Mouse (Mus musculus): ENCODE measurements around the gene Zfp39. TPM values are rescaled to one million over a fixed set of nuclear protein-coding genes. Genes with fewer than 3 reads are reported as not detected.

Gene Zfp39
- 12.8 TPM for polyA plus RNA-seq (2017; shearing (Covaris generic))

GRCm38 (mm10) chr11:58903511-58904409 lies at the start of gene Zfp39:
Gene Zfp39 (minus strand): TSS chr11:58904225.

DNA sequence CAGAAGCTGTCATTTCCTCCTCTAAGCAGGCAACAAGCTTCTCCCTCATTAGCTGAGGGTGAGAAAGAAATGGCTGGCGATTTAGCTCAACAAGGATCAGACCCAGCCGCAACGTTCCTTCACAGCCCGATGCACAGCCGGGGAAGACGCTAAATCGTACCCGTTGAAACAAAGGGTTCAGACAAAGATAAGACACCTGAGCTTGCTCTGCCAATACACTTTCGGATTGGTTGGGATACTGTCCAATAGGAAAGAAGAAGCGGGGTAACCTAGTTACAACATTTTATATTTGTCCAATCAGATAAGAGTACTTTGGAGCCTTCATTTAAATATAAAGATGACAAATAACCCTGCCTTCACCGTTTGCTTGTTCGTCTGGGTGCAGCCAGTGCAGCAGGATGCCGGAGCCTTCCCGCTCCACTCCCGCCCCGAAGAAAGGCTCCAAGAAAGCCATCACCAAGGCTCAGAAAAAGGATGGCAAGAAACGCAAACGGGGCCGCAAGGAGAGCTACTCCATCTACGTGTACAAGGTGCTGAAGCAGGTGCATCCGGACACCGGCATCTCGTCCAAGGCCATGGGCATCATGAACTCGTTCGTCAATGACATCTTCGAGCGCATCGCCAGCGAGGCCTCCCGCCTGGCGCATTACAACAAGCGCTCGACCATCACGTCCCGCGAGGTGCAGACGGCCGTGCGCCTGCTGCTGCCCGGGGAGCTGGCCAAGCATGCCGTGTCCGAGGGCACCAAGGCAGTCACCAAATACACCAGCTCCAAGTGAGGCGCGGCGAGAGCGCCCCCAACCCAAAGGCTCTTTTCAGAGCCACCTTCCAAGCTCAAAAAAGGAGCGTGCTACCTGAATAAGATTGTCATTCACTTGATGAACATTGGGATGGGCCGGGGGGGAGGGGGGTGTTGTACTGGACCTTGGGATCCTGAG lies 44.8 kb upstream of the Zfp39 start, which contains the start of gene Hist3h2ba:
TSS of gene Hist3h2ba (plus strand) at position 379 of the 938 bp plus-strand sequence.

DNA sequence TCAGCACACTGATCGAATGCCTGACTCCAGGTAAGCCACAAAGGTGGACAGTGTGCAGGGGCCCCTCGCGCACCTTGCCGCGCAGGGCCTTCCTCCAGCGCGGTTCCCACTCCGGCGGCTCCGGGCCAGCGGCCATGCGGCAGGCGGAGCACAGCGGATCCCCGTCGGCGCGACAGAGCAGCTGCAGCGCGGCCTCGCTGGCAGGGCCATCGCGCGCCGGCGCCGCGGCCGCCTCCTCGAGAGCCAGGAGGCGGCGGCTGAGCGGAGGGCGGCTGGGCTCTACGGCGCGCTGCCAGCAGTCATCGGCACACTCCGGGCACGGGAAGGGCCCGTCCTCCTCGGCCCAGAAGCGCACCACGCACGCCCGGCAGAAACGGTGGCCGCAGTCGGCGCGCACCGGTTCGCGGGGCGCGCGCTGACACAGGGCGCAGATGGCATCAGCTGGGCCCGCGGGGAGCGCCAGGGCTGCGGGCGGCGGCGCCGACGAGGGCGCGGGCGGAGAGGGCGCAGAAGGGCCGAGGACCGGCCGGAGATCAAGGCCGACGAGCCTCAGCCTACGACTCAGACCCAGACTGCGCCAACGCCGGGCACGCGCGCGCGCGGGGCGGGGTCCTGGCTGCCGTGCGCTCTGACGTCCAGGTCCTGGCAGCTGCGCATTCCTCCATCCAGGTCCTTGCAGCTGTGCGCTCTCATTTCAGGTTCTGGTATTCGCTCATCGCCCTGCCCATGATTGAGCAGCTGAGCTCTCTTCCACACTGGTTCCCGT lies 34.5 kb upstream of the Zfp39 start, which contains the start of gene Rnf187:
TSS of gene Rnf187 (minus strand) at position 595 of the 766 bp plus-strand sequence.

DNA sequence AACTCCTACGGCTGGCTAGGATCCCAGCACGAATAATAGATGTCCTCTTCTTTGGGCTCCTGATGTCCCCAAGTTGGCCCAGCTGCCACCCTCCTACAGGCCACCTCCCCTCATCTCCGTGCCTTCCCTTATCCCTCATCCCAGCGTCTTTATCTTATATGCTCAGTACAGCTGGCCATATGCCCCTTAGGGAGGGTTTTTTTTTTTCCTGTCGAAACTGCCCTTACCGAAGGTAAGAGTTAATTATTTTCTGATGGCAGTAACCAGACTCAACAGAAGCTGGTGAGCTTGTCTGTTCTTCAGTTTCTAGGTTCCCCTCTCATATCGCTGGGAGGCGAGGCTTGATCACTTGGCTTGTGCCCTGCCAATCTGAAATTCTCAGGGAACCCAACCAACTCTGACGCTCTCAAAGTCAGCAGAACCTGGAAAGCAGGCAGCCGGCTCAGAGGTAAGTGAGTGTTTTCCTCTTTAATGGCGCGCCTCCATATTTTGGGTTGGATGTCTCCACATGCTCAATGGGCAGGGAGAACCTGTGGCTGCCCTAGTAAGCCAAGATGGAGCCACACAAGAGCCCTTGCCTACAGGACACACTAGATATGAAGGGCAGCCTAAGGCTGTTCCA lies 13.8 kb upstream of the Zfp39 start, which contains the start of gene Btnl10:
TSS of gene Btnl10 (plus strand) at position 164 of the 622 bp plus-strand sequence.

GRCm38 (mm10) chr11:58867039-58867953 lies 36.7 kb downstream of the Zfp39 start, which contains the start of gene 2810021J22Rik:
Gene 2810021J22Rik (plus strand): TSS chr11:58867216.

DNA sequence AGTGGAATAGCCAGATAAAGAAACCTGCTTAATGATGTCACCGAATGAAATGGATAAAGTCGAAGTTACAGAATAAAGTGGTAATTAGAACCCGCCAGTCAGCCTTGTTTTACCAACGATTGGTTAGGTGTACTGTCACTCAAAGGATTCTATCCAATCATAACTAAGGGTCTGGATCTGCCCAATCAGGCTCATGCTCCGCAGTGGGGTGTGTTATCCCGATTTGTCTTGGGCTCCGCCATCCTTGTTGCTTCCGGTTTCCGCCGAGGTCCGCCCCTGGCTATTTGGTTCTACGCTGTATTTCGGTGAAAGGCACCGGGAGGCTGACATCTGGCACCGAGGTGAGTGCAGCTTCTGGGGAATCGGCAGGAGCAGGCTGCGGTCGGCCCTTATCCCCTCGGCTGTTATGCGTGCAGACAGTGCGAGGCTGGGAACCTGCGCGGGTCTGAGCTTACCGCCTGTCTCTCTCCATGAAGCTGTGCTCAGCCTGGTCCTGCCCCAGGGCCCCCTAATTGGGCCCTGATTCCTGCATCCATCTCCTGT lies 57.0 kb downstream of the Zfp39 start, which contains the start of gene Gm12258:
TSS of gene Gm12258 (plus strand) at position 240 of the 543 bp plus-strand sequence.

DNA sequence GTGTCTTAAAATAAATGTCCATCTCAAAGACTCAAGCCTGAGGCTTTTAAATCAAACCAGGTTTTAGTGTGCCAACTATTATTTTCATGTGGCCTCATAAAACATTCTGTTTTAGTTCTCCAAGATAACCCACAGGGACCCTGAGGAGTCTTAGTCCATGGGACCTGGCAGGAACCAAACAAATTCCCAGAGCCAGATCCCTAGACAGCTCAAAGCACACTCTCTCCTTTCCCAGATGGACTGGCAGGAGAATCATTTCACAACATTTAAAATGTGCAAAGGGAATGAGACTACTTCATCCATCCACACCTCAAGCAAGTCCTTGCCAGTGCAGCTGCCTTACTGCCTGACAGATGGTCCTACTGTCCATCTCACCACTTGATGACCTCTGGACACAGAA lies 65.1 kb downstream of the Zfp39 start, which contains the start of gene Olfr311:
TSS of gene Olfr311 (plus strand) at position 301 of the 400 bp plus-strand sequence.

Other genes starting within 250 kb of the Zfp39 start
- gene Olfr322, start 245.4 kb downstream of the Zfp39 start, polyA plus RNA-seq (2017; shearing (Covaris generic)): not detected
- not detected for gene Olfr320, start 223.1 kb downstream of the Zfp39 start, polyA plus RNA-seq (2017; shearing (Covaris generic))
- not detected for gene Olfr319, start 205.1 kb downstream of the Zfp39 start, polyA plus RNA-seq (2017; shearing (Covaris generic))
- gene Olfr318, start 180.2 kb downstream of the Zfp39 start, polyA plus RNA-seq (2017; shearing (Covaris generic)): 0.09 TPM
- gene Olfr317, start 165.0 kb downstream of the Zfp39 start, polyA plus RNA-seq (2017; shearing (Covaris generic)): not detected
- gene Olfr316, start 151.5 kb downstream of the Zfp39 start, polyA plus RNA-seq (2017; shearing (Covaris generic)): not detected
- gene Olfr315, start 131.0 kb downstream of the Zfp39 start, polyA plus RNA-seq (2017; shearing (Covaris generic)): not detected
- gene Olfr314, start 121.3 kb downstream of the Zfp39 start, polyA plus RNA-seq (2017; shearing (Covaris generic)): 0.10 TPM
- gene Fam183b, start 102.3 kb downstream of the Zfp39 start, polyA plus RNA-seq (2017; shearing (Covaris generic)): not detected
- gene Olfr313, start 89.2 kb downstream of the Zfp39 start, polyA plus RNA-seq (2017; shearing (Covaris generic)): not detected
- gene Olfr312, start 75.0 kb downstream of the Zfp39 start, polyA plus RNA-seq (2017; shearing (Covaris generic)): not detected
- gene Olfr311, start 65.0 kb downstream of the Zfp39 start, polyA plus RNA-seq (2017; shearing (Covaris generic)): not detected
- gene Gm12258, start 57.1 kb downstream of the Zfp39 start, polyA plus RNA-seq (2017; shearing (Covaris generic)): 10.2 TPM
- gene 2810021J22Rik, start 37.0 kb downstream of the Zfp39 start, polyA plus RNA-seq (2017; shearing (Covaris generic)): 14.1 TPM
- gene Btnl10, start 13.7 kb upstream of the Zfp39 start, polyA plus RNA-seq (2017; shearing (Covaris generic)): not detected
- gene Rnf187, start 34.7 kb upstream of the Zfp39 start, polyA plus RNA-seq (2017; shearing (Covaris generic)): 12.4 TPM
- gene Hist3h2ba, start 44.7 kb upstream of the Zfp39 start, polyA plus RNA-seq (2017; shearing (Covaris generic)): 25.7 TPM
- gene Hist3h2a, start 50.5 kb upstream of the Zfp39 start, polyA plus RNA-seq (2017; shearing (Covaris generic)): 18.3 TPM
- 0.45 TPM for gene Trim17, start 50.5 kb upstream of the Zfp39 start, polyA plus RNA-seq (2017; shearing (Covaris generic))
- gene Trim11, start 73.9 kb upstream of the Zfp39 start, polyA plus RNA-seq (2017; shearing (Covaris generic)): 25.0 TPM
- gene Obscn, start 232.2 kb upstream of the Zfp39 start, polyA plus RNA-seq (2017; shearing (Covaris generic)): not detected